Mouse (Mus musculus) gastrocnemius, adult 18-20 months (tissue): ENCODE data around the gene Rbl2. TPM values are rescaled to one million over a fixed set of nuclear protein-coding genes. Genes with fewer than 3 reads are reported as not detected.
A peak's percentile ranks its signal among the peaks of the same experiment; 100 is the strongest.

Experiments
- DNase-seq: peaks from one replicate; pipeline ENCODE4 v3.0.0; 2021; ENCODE audit warnings: low spot score
- total RNA-seq, 2 experiments: library from RNA; stranded (reverse); gene quantifications; 2 replicates each; pipeline ENCODE4 v1.2.3; 2021

The Rbl2 gene
- total RNA-seq, 2 experiments from 2014 or later: 35.9 to 41.8 TPM

DNA sequence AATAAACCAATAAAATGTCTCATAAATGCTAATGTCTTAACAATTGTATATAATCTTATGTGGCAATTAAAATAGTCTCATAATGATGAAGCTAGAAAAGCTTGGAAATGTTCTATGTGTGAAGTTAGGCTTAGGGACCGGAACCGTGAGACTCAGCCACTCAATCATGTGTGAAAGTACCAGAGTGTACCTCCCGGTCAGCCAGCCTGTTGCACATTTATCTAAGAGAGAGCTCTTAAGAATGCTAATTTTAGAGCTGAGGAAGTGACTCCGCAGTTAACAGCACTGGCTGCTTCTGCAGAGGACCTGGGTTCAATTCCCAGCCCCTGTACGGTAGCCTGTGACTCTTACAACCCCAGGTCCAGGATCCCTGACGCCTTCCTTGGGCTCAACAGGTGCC, 28.2 kb downstream of the Rbl2 start:
- DNase-seq: no peak

GRCm38 (mm10) chr8:91106271-91106670, 36.4 kb downstream of the Rbl2 start:
- no peak for DNase-seq

DNA sequence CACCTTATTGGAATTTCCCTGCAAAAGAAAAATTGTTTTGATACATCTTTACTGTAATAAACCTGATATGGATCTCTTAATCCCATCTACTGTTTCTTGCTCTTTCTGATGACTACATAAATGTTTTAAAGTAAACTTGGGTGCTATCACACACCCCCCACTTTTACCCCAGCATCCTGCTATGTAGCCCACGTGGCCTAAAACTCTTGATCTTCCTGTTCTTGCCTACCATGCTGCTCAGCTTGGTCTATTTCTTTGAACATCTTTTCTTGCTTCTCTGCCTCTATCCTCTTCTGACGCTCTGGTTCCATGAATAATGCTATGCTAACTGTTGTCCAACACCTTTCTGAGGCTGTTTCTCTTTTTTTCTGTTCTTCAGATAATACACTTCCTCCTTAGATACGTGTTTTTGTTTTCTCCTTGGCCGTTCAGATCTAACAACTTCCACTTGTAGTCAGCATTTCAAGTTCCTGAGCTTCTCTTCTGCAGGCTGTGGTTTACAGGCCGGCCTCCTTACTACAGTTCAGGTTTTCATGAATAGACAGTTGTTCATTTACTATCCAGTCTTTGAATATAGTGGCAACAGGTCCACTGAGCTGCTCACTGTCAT, 42.1 kb downstream of the Rbl2 start:
- no peak for DNase-seq

DNA sequence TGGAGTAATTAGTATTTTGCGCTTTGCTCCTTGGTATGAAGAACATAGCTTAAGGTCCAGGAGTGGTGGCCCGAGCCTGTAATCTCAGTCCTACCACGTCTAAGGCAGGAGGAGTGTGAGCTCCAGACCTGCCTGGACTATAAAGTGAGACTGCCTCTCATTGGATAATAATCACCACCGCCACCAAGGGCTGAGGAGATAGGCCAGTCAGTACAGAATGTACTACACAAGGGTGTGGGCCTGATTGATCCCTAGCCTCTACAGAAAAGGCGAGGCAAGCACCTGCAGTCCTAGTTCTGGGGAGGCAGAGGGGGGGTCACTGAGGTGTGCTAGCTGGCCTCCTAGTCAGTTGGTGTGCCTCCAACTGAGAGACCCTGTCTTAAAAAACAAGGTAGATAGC, 44.6 kb downstream of the Rbl2 start:
- no peak for DNase-seq

GRCm38 (mm10) chr8:91114910-91115309, 45.1 kb downstream of the Rbl2 start:
- DNase-seq: no peak

- DNase-seq: no peak
Measured at GRCm38 (mm10) chr8:91117537-91117936, 47.7 kb downstream of the Rbl2 start.

DNA sequence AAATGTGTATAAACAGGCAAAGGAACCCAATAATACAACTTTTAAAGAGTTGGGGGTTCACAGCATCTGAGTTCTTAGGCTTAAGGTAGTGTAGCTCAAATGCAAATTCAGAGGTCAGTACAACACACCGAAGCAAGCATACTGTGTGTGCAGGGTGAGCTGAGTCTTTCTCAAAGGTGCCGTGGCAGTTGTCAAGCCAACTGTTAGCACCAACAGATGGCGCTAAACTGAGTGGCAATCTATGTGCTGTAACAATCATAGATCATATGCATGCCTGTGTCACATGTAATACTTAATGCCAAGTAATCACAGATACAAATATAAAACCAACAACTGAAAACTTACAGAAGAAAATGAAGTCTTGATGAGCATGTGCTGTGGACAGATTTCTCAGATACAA, 48.3 kb downstream of the Rbl2 start:
- DNase-seq: no peak

DNA sequence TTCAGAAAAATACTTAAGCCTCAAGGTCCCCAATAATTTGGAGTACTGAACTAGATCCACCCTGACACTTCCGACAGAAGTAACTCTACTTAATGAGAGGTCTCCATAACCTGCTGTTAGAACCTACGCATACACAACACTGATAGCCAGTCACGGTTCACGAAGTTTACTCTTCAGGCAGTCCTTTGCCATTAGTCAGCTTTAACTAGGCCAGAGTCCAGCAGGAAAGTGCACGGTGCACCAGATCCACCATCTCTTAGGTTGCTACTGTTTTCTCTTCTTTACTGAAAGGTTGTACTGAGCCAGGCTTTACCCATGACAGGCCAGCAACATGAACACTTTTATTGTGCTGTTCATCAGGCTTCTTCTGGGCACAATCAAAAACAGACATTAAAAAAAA, 54.5 kb downstream of the Rbl2 start:
- DNase-seq: no peak

- no peak for DNase-seq
Measured at GRCm38 (mm10) chr8:91126786-91127185, 56.9 kb downstream of the Rbl2 start.

GRCm38 (mm10) chr8:91132731-91133130, 62.9 kb downstream of the Rbl2 start:
- DNase-seq: no peak

DNA sequence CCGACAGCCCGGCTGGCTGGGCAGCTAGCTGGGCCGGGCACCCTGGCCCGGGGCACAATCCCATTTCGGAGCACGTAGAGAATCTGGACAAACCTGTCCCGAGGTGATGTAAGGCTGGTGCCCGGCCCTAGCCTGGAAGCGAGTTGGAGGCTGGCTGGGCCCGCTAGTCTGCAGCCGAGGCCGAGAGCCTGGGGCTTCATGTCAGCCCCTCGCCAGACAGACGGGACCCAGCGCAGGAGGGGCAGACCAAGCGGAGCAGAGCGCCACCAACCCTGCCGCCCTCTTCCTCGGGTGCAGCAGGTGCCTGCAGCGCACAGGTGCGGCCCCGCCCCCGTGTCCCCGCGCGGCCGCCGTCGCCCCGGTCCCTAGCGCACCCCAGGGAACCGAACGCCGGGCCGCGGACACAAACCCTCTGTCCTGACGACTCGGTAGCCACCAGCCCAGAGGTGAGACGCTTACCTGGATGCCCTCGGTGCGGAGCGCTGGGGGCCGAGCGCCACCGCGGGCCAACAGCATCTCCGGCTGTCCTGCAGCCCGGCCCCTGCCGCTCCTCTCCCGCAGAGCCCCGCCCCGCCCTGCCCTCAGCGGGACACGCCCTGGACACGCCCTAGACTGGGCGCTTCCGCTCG, 63.7 kb downstream of the Rbl2 start:
- DNase-seq: peak; percentile 17

DNA sequence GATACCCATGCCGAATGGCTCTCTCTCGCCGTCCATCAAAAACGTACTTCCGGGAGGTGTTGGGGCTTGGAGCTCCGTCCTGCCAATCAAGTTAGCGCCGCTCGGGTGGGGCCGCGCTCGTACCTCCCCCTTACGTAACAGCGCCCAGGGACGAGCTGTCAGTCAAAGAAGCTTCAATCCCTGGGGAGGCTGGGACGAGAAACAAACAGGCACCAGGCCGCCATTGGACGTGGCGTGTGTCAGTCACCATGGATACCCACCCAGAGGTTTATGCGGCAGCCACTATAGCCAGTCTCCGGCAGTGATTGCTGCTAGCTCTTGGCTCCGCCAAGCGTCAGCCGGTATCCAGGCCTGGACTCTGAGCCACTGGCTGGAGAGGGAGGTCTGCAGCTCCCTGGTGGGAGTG, 64.2 kb downstream of the Rbl2 start:
- DNase-seq: peak; percentile 100

DNA sequence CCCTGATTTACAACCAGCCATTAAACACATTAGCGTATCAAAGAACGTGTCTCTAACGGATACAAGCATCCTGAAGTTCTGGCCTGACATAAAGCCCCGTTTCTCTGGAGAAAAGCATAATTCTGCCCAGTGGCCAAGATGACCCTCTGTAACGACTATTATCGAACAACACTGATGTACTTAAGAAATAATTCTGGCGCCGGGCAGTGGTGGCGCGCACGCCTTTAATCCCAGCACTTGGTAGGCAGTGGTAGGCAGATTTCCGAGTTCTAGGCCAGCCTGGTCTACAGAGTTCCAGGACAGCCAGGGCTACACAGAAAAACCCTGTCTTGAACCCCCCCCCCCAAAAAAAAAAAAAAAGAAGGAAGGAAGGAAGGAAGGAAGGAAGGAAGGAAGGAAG, 64.8 kb downstream of the Rbl2 start:
- DNase-seq: no peak

DNA sequence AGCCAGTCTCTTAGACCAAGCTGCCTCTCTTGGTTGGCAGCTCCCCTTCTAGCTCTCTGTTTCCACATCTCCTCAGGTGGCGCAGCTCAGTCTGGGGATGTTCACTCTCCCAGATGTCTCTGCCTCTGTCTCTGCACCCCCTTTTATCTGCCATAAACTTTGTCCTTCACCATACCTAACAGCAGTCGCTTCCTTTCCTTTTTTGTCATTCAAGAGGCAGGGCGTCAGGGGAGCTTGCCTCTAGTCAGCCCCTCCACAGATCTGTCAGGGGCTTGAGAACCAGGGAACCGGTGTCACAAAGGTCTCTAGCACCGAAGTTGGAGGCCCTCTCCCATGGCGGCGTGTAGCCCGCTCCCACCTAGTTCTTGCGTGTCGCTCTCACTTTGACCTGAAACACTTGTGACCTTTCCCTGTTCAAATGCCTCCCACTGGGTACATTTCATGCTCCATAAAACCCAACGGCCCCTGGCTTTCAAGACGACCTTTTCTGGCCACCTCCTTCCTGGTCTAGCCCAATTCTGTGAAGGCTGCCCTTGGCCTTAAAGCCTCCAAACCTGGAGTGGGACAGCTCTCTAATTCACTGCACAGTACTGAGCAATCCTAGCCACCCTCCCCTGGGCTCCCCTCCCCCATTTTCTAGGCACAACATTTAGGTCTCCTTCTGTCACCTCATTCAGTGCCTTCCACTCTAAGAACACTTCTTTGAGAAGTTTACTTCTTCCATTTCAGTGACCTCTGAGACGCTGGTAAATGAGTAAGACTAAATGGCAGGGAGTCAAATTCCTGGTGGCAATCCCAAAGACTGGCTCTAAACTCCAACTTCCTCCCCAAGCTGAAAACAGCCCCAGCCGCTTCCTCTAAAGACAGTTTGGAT, 65.7 kb downstream of the Rbl2 start:
- no peak for DNase-seq

DNA sequence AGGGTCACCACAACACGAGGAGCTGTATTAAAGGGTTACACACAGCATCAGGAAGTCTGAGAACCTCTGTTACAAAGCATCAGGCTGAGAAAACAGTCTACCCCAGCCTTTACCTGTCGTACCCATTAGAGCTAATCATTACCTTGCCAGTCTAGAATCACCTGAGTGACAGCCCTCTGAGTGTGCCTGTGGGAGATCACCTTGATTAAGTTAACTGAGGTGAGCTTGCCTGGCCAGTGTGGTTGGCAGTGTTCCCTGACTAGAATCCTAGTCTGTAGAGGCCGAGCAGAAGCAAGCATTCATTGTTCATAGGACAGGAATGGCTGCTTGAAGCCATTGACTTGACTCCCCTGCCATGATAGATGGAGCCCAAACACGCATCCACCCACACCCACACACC, 71.0 kb downstream of the Rbl2 start:
- DNase-seq: no peak

DNA sequence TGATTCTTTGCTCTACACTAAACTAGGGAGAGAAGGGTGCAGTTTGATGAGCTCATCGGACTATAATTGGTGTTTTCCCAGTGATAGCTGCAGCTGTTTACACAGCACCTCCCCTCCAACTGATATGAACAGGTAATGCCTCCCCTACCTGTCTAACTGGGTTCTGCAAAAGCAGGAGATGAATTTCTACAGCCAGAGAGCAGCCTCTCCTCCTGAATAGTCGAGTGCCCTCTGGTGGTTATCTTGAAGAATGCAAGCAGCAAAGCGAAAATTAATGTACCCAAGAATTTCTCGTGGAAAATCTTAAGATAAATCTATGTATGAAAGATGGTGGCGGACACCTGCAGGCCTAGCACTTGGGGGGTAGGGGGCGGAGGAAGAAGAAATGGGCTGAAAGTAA, 77.9 kb downstream of the Rbl2 start:
- DNase-seq: peak; percentile 59

DNA sequence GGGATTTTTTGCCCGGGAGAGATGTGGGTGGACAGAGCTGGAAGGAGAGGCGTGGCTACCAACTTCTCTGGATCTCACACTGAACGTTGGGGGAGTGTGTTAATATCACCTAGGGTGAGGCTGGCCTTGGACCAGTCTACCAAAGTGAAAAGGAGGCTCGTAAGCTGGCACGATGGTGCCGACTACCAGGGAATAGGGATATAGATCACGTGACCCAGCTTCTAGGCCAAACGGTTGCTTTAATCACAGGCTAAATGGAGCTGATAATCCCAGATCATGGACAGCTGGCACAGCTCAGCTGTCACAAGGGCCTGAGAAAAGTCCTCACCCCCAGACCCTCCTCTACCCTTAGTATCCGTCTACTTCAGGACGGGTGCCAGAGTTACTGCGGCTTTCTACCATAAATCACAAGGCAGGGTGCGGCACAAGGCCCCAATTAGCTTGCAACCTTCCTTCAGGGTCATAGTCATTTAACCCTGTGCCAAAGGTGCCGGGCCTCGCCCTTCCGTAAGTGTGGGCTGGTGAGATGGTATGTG, 78.9 kb downstream of the Rbl2 start:
- no peak for DNase-seq

DNA sequence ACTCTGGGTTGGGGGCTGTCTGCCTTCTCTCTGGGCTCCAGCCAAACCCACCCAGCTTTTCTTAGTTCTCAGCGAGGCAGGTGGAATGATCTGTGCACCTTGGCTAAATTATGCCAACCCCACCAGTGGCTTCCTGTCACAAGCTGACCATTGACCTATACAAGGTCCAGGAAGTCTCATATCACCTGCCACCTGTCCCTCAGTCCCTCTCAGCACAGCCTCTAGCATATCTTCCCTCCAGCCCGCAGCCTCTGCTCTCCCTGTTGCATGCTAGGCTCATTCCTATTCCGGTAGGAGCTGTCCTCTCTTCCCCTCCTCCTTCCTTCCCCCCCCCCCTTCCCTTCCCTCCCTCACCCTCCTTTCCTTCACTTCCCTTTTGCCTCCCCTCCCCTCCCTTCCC, 79.4 kb downstream of the Rbl2 start:
- no peak for DNase-seq

GRCm38 (mm10) chr8:91151531-91151930, 81.7 kb downstream of the Rbl2 start:
- DNase-seq: no peak

GRCm38 (mm10) chr8:91153831-91154230, 84.0 kb downstream of the Rbl2 start:
- DNase-seq: no peak

DNA sequence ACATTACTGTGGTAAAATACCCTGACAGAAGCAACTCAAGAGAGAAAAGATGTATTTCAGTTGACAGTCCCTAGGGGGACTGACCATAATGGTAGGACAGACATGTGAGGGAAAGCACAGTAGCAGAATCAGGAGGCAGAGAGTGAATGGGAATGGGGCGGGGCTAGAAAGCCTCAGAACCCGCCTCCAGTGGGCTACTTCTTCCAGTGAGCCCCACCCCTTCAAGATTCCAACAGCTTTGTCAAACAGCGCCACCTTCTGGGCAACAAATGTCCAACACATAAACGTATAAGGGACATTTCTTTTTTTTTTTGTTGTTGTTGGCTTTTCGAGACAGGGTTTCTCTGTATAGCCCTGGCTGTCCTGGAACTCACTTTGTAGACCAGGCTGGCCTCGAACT, 84.7 kb downstream of the Rbl2 start:
- no peak for DNase-seq

GRCm38 (mm10) chr8:91158617-91159016, 88.8 kb downstream of the Rbl2 start:
- no peak for DNase-seq
